Mouse (Mus musculus): ENCODE measurements around the gene Plekha5. TPM values are rescaled to one million over a fixed set of nuclear protein-coding genes. Genes with fewer than 3 reads are reported as not detected.
"Not testable (repeated sequence)": the region's sequence is repeated elsewhere in the genome, so short reads cannot be mapped to it uniquely, and the experiment has no call there.

Gene Plekha5
- total and polyA plus RNA-seq, 2 experiments from 2014 or later = 24.2 to 28.8 TPM

DNA sequence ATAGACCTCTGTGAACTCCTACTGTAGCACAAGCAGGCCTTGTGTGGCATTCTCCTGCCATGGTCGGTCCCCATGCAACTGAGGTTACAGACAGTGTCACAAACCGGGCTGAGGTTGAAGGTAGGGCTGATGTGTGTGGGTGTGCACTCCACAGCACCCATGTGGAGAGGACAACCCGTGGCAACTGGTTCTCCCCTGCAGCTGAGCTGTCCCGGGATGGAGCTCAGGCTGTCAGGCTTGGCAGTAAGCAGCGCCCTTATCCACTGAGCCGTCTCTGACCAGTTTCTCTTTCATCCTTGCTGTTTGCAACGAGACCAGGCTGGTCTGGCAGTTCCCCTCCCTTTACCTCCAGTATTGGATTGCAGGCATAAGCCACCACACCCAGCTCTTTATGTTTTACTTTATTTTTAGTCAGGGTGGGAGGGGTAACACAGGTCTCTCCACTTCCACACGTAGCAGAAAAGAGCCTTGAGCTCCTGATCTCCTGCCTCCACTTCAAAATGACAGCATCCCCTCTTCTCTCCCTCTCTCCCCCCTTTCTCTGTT lies 162.9 kb downstream of the Plekha5 start:
- peaks cover 56% of the 10 kb centered on the region for H3K36me3 ChIP-seq (ENCODE audit: insufficient read depth, low read length)
- H3K27me3 ChIP-seq (ENCODE audit: insufficient read depth, low read length) = no peaks in the 10 kb centered on the region

DNA sequence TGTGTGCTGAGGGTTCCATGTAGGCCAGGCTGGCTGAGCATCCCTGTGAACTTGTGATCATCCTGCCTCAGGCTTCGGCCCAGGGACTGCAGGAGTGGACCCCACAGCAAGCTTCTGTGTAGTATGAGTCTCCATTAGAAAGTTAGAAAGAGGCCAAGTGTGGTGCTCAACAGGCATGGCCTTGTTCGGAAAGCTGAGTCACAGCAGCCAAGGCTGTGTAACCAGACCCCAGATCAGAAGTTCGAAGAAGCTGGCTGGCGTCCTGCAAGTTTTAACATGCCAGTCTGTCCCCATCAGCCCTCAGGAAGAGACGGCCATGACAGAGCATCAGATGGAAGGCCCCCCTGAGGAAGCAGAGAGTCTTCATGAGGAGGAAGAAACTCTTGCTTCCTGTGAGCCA lies 167.5 kb downstream of the Plekha5 start:
- WGBS = 84% methylated on average over 5 of the region's 5 CpGs
- no peak for DNase-seq (ENCODE audit: low spot score)
- no peak overlapping the region for H3K4me2 ChIP-seq (ENCODE audit: low read depth, low read length, poor library complexity, severe bottlenecking)

More for the DNA sequence above, 162.9 kb downstream of the Plekha5 start:
- H3K9me3 ChIP-seq (ENCODE audit: low read length) = no peaks in the 10 kb centered on the region
- H3K4me1 ChIP-seq (ENCODE audit: insufficient read depth, low read length) = no peaks in the 10 kb centered on the region
- no peak overlapping the region for H3K4me2 ChIP-seq (ENCODE audit: low read depth, low read length, poor library complexity, severe bottlenecking)
- H3K4me3 ChIP-seq (ENCODE audit: low read depth, low read length) = no peak overlapping the region
- DNase-seq (ENCODE audit: low spot score) (no peak), ATAC-seq (ENCODE audit: low FRiP score) (no peak; the same call in 1 of the 2 replicates)
- H3K9ac ChIP-seq (replicated peaks; ENCODE audit: low read length, poor library complexity, severe bottlenecking) = no peak overlapping the region
- H3K27ac ChIP-seq (ENCODE audit: low read depth, low read length) = no peak overlapping the region
- 86% methylated on average over 8 of the region's 8 CpGs for WGBS
- TF ChIP-seq CTCF (IDR thresholded peaks at IDR 0.05) = no peak

DNA sequence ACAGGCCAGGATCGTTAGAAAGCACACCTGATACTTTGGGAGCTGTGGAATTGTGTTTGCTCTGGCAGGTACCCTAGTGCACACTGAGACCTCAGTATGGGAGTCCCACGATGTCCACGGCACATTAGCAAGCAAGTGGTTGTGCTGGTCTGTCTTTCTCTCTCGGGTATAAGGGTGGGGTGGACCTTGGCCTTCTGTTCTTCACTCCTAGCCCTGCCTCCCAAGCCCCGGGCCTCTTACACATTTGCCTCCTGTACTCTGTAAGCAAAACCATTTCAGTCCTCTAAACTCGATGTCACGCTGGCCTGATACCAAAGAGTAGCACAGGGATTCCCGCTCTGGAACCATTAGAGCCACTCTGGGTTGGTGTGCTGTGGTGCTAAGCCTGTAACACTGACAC lies 168.9 kb downstream of the Plekha5 start:
- no peak overlapping the region for H3K4me2 ChIP-seq (ENCODE audit: low read depth, low read length, poor library complexity, severe bottlenecking)
- 92% methylated on average over 8 of the region's 8 CpGs for WGBS
- H3K27me3 ChIP-seq (ENCODE audit: insufficient read depth, low read length) = no peaks in the 10 kb centered on the region
- H3K9me3 ChIP-seq (ENCODE audit: low read length) = no peaks in the 10 kb centered on the region
- no peaks in the 10 kb centered on the region for H3K4me1 ChIP-seq (ENCODE audit: insufficient read depth, low read length)
- H3K9ac ChIP-seq (replicated peaks; ENCODE audit: low read length, poor library complexity, severe bottlenecking) = no peak overlapping the region
- H3K4me3 ChIP-seq (ENCODE audit: low read depth, low read length) = no peak overlapping the region
- H3K36me3 ChIP-seq (ENCODE audit: insufficient read depth, low read length) = peaks cover 58% of the 10 kb centered on the region
- TF ChIP-seq CTCF (IDR thresholded peaks at IDR 0.05) = no peak
- no peak for DNase-seq (ENCODE audit: low spot score)
- no peak for ATAC-seq (ENCODE audit: low FRiP score)
- no peak overlapping the region for H3K27ac ChIP-seq (ENCODE audit: low read depth, low read length)

More for the DNA sequence above, 167.5 kb downstream of the Plekha5 start:
- Histone ChIP-seq H3K4me1 (ENCODE audit: insufficient read depth, low read length) (no peaks in the 10 kb centered on the region), H3K9ac (replicated peaks; ENCODE audit: low read length, poor library complexity, severe bottlenecking) (no peak overlapping the region), H3K4me3 (ENCODE audit: low read depth, low read length) (no peak overlapping the region), H3K9me3 (ENCODE audit: low read length) (no peaks in the 10 kb centered on the region), H3K27me3 (ENCODE audit: insufficient read depth, low read length) (no peaks in the 10 kb centered on the region), H3K36me3 (ENCODE audit: insufficient read depth, low read length) (peaks cover 67% of the 10 kb centered on the region), H3K27ac (ENCODE audit: low read depth, low read length) (no peak overlapping the region)
- TF ChIP-seq CTCF (IDR thresholded peaks at IDR 0.05) = no peak
- ATAC-seq (ENCODE audit: low FRiP score) = no peak

DNA sequence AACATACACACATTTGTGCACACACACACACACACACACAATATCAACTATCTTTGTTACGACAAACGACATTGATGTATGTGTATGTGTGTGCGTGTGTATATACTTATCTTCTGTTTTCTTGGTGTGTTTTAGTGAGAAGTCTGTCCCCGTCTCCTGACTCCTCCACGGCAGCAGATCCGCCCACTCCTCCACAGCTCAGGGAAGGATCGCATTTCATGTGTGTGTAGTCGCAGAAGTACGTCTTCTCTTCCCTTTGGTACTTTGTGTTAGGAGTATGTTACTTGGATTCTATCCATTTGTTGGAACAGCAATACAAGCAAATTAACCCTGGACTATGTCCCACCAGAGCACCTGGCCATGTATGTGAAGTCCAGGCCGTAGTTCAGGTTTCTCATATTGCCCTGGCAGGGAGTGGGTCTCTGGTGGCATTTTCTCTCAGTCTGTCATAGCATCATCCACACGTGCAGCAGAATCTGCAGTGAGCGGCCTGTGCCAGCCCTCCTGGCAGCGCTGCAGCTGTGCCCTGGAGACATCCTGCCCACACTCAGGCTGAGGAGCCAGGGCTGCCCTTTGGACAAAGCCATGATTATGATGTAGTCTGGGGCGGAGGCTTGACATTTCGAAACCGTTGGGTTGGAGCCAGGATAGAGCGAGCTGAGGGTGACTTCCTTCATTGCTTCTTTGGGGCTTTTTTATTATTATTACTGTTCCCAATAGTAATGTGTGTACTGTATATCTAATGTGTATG lies 169.7 kb downstream of the Plekha5 start:
- TF ChIP-seq CTCF (IDR thresholded peaks at IDR 0.05) = no peak
- no peak overlapping the region for H3K4me2 ChIP-seq (ENCODE audit: low read depth, low read length, poor library complexity, severe bottlenecking)
- H3K4me1 ChIP-seq (ENCODE audit: insufficient read depth, low read length) = no peaks in the 10 kb centered on the region
- H3K9ac ChIP-seq (replicated peaks; ENCODE audit: low read length, poor library complexity, severe bottlenecking) = no peak overlapping the region
- 80% methylated on average over 17 of the region's 17 CpGs for WGBS
- peak; percentile 50 for DNase-seq (ENCODE audit: low spot score)
- H3K27me3 ChIP-seq (ENCODE audit: insufficient read depth, low read length) = no peaks in the 10 kb centered on the region
- H3K27ac ChIP-seq (ENCODE audit: low read depth, low read length) = no peak overlapping the region
- H3K4me3 ChIP-seq (ENCODE audit: low read depth, low read length) = no peak overlapping the region
- H3K9me3 ChIP-seq (ENCODE audit: low read length) = no peaks in the 10 kb centered on the region
- H3K36me3 ChIP-seq (ENCODE audit: insufficient read depth, low read length) = peaks cover 49% of the 10 kb centered on the region
- no peak for ATAC-seq (ENCODE audit: low FRiP score)

DNA sequence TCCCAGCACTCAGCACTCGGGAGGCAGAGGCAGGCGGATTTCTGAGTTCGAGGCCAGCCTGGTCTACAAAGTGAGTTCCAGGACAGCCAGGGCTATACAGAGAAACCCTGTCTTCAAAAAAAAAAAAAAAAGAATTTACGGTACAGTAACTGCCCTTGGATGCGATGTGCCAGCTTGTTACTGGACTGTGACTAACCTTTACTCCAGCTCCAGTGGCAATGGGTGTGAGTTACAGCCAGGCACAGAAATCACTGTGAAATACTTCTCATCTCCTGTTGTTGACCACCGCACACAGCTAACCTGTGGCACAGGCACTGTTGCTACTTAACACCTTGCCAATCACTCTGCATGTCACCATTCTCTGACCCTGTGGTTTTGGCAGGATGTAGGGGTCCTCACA lies 171.7 kb downstream of the Plekha5 start:
- not testable (repeated sequence) for ATAC-seq (ENCODE audit: low FRiP score); DNase-seq (ENCODE audit: low spot score); H3K9me3 ChIP-seq (ENCODE audit: low read length); H3K4me2 ChIP-seq (ENCODE audit: low read depth, low read length, poor library complexity, severe bottlenecking); H3K4me3 ChIP-seq (ENCODE audit: low read depth, low read length); H3K27me3 ChIP-seq (ENCODE audit: insufficient read depth, low read length); H3K4me1 ChIP-seq (ENCODE audit: insufficient read depth, low read length); H3K27ac ChIP-seq (ENCODE audit: low read depth, low read length); H3K9ac ChIP-seq (replicated peaks; ENCODE audit: low read length, poor library complexity, severe bottlenecking)
- H3K36me3 ChIP-seq (ENCODE audit: insufficient read depth, low read length) = peaks cover 39% of the 10 kb centered on the region
- WGBS = 91% methylated on average over 6 of the region's 6 CpGs
